Mouse (Mus musculus): ENCODE results near the gene Pkp2.
"Not testable (repeated sequence)": the region's sequence is repeated elsewhere in the genome, so short reads cannot be mapped to it uniquely, and the experiment has no call there.

The Pkp2 gene

GRCm38 (mm10) chr16:16213079-16213760, at the start of gene Pkp2:
TSS of gene Pkp2 (plus strand) at chr16:16213318.
- DNase-seq = peak; percentile 73

DNA sequence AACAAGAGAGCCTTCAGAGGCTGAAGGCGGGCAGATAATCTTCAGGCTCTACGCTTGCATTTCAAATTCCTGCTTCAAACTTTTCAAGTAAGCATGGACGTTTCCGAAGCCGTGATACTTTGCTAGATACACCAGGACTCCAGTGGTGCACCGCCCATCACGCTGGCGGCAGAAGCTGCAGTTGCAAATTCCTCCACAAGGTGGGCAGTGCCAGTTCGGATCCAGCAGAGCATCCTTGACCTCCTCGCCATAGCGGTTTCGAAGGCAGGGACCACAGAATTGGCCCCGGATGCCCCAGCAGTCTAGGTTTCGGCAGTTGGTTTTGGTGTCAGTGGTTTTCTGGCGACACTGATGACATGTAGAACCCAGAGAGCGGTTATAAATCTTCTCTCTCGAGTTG, 15.7 kb upstream of the Pkp2 start:
- no peak for DNase-seq

GRCm38 (mm10) chr16:16201991-16202390, 11.1 kb upstream of the Pkp2 start:
- not testable (repeated sequence) for DNase-seq

GRCm38 (mm10) chr16:16204648-16205047, 8.5 kb upstream of the Pkp2 start:
- DNase-seq = no peak

GRCm38 (mm10) chr16:16212723-16213078, 417 bp upstream of the Pkp2 start:
- DNase-seq = peak; percentile 35

- DNase-seq = no peak
These were observed 715 bp downstream of the Pkp2 start for GRCm38 (mm10) chr16:16213761-16214305.

DNA sequence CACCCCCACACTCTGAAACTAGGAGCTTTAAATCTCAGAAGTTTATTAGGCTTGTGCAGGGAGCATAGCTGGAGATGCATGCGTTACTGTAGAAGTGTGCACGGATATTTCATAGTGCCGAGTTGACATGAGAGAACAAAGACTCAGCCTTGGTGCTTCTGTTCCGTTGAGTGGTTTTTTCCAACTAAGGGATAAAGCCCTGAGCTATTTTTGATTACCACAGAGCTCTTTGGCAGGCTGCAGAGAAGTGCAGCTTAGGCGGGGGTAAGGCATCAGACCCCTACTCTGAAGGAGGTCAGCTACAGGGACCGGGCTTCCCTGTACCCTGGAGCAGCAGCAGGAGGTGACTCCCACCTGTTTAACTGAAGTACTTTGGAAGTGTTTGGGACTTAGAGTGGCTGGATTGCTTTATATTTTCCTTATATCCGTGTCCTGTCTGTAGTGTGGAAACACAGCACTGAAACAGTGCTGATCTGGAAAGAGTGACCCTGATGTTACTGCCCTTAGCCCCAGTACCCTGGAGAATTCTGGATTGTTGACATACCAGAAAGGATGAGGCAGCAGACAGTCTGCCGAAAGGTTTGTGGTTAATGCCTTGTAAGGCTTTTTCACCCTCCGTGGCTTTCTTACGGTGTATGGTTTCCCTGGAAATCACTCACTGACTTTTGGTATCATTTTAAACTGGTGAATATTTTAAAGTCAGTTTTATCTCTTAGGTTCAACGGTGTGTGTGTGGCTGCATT, 2.7 kb downstream of the Pkp2 start:
- no peak for DNase-seq

- peak; percentile 46 for DNase-seq
These were observed 3.8 kb downstream of the Pkp2 start for GRCm38 (mm10) chr16:16216934-16217333.

DNA sequence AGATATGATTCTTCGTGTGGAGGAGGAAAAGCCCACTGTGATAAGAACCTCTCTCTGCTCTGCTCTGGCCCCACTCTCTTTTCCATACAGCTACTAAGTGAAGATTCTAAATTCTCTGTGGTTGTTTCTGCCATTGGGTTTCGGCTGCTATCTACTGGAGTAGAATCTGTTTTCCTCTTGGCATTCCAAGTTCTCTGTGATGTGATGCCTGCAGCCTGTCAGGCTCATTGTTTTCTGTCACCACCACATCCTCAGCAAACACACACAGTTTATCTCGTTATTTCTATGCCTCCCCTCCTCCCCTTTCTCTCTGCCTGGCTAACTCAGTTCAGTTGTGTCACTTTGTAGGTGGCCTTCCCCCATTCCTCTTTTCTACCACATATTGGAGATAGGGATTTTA, 6.7 kb downstream of the Pkp2 start:
- no peak for DNase-seq

DNA sequence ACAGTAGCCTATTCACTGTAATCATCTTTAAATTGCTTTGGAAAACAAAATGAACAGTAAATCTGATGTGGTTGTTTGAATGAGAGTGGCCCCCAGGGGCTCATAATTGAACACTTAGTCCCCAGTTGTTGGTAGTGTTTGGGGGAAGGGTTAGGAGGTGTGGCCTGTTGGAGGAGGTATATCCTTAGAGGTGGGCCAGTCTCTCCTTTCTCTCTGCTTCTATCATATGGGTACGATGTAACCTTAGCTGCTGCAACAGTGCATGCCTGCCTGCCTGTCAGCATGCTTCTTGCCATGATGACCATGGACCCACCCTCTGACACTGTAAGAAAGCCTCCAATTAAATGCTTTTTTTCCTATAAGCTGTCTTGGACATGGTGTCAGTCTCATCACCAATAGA, 9.5 kb downstream of the Pkp2 start:
- DNase-seq = no peak

DNA sequence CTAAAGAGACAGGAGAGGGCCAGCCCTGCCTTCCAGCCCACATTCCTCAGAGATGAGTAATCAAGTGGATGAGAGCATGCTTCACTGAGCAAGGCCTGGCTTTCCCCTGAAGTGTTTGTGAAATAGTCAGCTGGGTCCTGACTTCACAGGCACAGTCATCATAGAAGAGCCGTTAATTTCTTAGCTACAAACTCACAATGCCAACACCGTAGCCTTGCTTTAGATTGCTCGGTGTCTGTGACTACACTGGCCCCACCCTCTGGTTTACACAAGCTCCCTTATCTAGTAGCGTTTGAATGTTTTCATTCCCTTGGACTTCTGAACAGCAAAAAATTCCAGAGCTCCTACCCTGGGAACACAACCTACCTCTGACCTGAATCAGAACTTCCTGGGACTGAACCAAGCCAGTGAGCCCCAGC, 11.4 kb downstream of the Pkp2 start:
- no peak for DNase-seq

DNA sequence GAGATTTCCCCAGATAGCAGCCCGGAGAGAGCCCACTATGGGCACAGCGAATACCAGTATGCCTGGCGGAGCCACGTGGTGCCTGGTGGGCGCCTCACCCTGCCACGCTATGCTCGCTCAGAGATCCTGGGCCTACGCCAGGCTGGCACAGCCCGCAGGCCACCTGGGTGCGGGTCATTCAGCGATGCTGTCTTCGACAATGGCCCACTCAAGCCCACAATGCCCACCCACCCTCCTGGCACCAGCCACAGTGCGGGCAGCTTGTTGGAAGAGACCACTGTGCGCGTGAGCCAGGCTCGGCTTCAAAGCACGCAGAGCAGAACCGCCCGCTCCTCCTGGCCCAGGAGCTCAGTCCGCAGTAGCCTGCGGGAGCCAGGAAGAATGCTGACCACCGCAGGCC, 12.7 kb downstream of the Pkp2 start:
- no peak for DNase-seq

GRCm38 (mm10) chr16:16230439-16230838, 17.3 kb downstream of the Pkp2 start:
- DNase-seq = no peak

DNA sequence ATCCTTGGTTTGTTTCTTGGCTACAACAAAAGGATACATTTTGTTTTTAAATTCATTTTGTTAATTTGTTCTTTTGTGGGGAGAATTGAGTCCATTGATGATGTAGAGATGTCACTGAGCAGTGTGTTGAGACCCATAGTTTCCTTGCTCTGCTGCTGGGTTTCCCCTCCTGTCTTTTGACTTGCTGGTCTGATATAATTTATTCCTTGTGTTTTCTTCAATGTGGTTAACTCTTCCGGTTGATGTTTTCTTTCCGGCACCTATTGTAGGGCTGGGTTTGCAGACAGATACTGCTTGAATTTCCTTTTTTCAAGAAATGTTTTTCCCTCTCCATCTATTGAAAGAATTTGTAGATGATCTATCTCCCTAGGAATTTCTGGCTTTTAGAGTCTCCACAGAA, 20.8 kb downstream of the Pkp2 start:
- no peak for DNase-seq

- DNase-seq = not testable (repeated sequence)
These were observed 23.6 kb downstream of the Pkp2 start for GRCm38 (mm10) chr16:16236681-16237080.

DNA sequence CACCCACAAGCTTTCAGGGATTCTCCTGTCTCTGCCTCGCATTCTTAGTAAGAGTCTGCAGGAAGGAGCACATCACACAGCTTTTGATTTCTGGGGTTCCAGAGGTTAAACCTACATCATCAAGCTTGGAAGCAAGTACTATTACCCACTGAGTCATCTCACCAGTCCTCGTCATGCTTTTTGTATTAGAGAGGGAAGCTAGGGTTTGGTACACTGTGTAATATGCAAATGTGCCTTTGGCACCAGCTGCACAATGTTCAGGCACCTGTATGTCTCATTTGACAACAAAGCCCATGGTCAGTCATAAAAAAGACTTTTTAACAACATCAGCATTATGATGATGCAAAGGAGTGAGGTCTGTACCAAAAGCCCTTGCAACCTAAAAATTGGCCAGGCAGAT, 25.2 kb downstream of the Pkp2 start:
- DNase-seq = no peak

DNA sequence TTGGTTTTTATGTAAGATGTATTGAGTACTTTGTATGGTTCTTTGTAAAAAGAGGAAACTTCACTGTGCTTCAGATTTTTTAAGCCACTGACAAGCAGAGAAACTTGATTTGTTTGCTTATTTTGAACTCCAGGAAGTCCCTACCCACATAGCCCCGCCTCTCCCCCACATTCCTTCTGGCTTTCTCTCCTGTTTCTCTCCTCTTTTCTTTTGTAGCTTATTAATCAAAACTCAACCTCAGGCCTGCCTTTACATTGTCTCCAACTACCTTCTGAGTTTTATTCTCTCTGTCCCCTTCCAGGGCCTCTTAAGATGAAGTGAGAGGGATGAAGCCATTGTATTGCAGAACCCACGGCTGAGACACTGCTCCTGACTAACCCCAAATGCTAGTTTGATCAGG, 31.6 kb downstream of the Pkp2 start:
- DNase-seq = no peak

DNA sequence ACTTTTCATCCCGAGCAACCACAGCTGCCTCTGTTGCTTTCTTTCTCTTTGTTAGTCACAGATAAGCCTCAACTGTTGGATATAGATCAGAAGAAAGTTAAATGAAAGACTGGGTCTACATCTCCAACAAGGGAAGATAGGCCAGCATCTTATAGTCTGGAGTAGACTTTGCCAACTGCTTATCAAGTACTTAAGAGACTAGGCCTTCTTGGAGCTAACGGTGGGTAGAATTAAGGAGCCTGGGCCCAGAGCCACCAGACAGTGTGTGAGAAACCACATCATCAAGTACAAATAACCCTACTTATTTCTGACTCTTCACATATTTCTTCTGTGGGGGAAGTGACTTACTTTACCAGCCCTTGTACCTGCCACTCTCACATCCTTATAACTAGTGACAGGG, 37.4 kb downstream of the Pkp2 start:
- DNase-seq = no peak

DNA sequence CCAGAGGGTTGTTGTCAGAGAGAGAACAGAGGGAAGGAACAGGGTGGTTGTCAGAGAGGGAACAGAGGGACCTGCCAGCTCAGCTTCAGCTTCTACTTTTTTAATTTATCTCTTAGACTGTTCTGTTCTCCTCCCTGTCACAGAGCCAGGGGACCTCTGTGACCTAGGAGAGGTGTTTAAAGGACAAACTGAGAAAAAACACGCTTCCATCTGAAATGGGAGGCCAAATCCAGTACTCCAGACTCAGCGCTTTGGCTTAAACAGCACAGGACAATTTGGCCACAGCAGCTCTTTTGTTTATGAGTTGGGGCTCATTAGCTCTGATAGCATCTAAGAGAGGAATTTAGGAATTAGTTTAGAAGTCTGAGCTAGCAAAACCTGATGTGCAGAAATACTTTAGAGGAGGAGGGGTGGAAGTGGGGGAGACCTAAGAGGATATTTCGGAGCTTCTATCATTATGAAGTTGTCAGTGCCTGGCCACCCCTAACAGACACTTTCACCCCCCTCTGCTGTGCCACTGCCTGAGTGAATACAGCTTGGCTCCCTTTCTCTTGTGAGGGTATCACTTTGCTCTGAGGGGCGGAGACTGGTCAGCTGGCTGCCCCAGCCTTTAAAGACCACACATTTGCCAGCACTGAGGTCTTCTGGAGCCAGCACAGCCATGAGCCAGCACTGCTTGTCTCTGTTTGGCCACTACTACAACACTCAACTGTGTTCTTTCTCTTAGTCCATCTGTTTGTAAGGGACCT, 40.4 kb downstream of the Pkp2 start:
- no peak for DNase-seq

DNA sequence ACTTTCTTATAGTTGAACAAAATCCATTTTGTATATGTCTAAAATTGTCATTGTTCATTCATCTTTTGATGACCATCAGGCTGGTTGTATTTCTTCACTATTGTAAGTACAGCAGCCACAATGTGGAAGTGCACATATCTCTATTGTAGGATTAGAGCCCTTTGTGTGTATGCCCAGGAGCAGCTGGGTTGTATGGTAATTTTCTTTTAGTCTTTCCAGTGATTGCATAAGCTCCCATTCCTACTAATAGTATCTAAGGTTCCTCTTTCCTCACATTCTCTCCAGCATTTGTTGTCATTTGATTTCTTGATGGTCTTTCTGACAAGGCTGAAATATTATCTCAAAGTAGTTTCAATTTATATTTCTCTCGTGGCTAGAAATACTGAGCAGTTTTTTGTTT, 42.1 kb downstream of the Pkp2 start:
- DNase-seq = no peak

DNA sequence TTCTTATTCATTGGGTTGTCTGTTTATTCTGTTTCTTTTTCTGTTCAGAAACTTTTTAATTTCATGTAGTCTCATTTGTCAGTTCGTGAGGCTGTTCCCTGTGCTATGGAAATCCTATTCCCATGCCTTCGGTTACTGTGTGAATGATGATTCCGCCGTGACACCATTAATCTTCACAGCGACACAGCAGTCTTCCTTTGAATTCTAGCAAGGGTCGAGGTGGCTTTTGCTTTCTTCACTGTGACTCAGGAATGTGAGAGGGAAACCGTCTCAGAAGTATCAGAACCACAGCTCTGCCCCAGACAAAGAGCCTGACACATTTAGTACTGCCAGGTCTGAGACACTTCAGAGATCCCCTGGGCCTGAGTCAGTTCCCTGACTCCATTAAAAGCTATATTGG, 42.8 kb downstream of the Pkp2 start:
- no peak for DNase-seq

DNA sequence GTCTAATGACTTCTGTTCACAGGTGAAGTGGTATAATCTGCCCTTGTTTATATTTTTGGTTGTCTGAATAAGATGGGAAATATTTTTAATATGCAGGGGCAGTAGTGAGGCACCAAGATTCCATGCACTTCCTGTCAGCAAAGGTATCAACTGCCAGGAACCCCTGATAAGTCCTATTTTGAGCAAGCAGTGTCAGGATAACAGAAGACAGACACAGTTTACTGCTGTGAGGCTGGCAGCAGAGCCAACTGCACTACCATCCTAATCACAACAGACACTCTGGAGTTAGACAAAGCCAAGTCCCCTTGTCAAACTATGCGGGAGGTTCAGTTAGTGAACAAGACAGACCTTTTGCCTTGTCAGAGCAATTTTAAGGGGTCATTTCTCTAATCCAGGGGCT, 43.6 kb downstream of the Pkp2 start:
- no peak for DNase-seq

- no peak for DNase-seq
These were observed 47.8 kb downstream of the Pkp2 start for GRCm38 (mm10) chr16:16260882-16261281.

- DNase-seq = no peak
These were observed 48.4 kb downstream of the Pkp2 start for GRCm38 (mm10) chr16:16261481-16261880.

Data from right cerebral cortex, adult 18-20 months (tissue).